Comparison of ENCODE assay signal across 13 mouse cellular contexts in genomic region chr11:35955572-35955971, GRCm38 (mm10). TPM values are rescaled to one million over a fixed set of nuclear protein-coding genes. Genes with fewer than 3 reads are reported as not detected.
DNase-seq lines count a peak whose midpoint lies in the region; ATAC-seq lines count a peak whose summit lies in the region.
"Had no signal": no experiment of that assay in that cellular context is flagged by ENCODE, and none has a peak within 500 bp of the region (broad histone marks: within the 10 kb centered on the region; RNA-seq: fewer than 3 reads in every experiment).

No protein-coding gene starts in this region.

- DNase-seq in ovary, postnatal 14 days (ENCODE audit: low spot score): peak; percentile 17
- DNase-seq in ovary, postnatal 10 days (ENCODE audit: low spot score): no peak
- peak; percentile 60 for DNase-seq in intestine, embryonic 14.5 days (ENCODE audit: low spot score)
- peak; percentile 78 for DNase-seq in kidney, postnatal 14 days
- DNase-seq in urinary bladder, postnatal 25 days (ENCODE audit: low spot score): peak; percentile 54
- DNase-seq in cerebellum, adult 11 months: no peak
- no peak for DNase-seq in heart, postnatal 4 days
- DNase-seq: forebrain, postnatal 0 days; heart, adult 18-20 months; spleen, adult 18-20 months had no signal

- H3K9me3 ChIP-seq in intestine, embryonic 14.5 days (ENCODE audit: control insufficient read depth, low read length): no peaks in the 10 kb centered on the region
- H3K9me3 ChIP-seq: liver, embryonic 12.5 days; midbrain, embryonic 13.5 days; neural tube, embryonic 15.5 days had no signal

- H3K36me3 ChIP-seq in intestine, embryonic 14.5 days (ENCODE audit: control insufficient read depth, insufficient read depth, low read length): no peaks in the 10 kb centered on the region
- H3K36me3 ChIP-seq: liver, embryonic 12.5 days; midbrain, embryonic 13.5 days; neural tube, embryonic 15.5 days had no signal

- no peak overlapping the region for H3K4me2 ChIP-seq in intestine, embryonic 14.5 days (ENCODE audit: low read length)
- H3K4me2 ChIP-seq: liver, embryonic 12.5 days; midbrain, embryonic 13.5 days; neural tube, embryonic 15.5 days had no signal

- H3K9ac ChIP-seq in intestine, embryonic 14.5 days (ENCODE audit: low read length): no peak overlapping the region
- H3K9ac ChIP-seq: forebrain, postnatal 0 days; liver, embryonic 12.5 days; midbrain, embryonic 13.5 days; neural tube, embryonic 15.5 days had no signal

- H3K4me3 ChIP-seq in intestine, embryonic 14.5 days (ENCODE audit: low read depth, low read length): no peak overlapping the region
- H3K4me3 ChIP-seq: liver, embryonic 12.5 days; midbrain, embryonic 13.5 days; neural tube, embryonic 15.5 days had no signal

- no peak overlapping the region for H3K27ac ChIP-seq in intestine, embryonic 14.5 days (ENCODE audit: low read depth)
- H3K27ac ChIP-seq: liver, embryonic 12.5 days; midbrain, embryonic 13.5 days; neural tube, embryonic 15.5 days had no signal

- peak; percentile 58; the same call in 1 of the 2 replicates for ATAC-seq in intestine, embryonic 14.5 days (replicated peaks; ENCODE audit: low FRiP score, low TSS enrichment, low read depth)
- ATAC-seq: forebrain, postnatal 0 days; liver, embryonic 12.5 days; midbrain, embryonic 13.5 days had no signal

- 27% methylated on average over 3 of the region's 3 CpGs for WGBS in intestine, embryonic 14.5 days

- H3K4me1 ChIP-seq in intestine, embryonic 14.5 days (replicated peaks; ENCODE audit: control insufficient read depth, insufficient read depth, low read length): peaks cover 9% of the 10 kb centered on the region; the same call in 1 of the 2 replicates

- H3K27me3 ChIP-seq in intestine, embryonic 14.5 days (replicated peaks; ENCODE audit: control insufficient read depth, insufficient read depth, low read length): no peaks in the 10 kb centered on the region
- H3K27me3 ChIP-seq: liver, embryonic 12.5 days; midbrain, embryonic 13.5 days; neural tube, embryonic 15.5 days had no signal

RNA-seq across cellular contexts. Expression of gene Wwc1, which starts 24.8 kb away (rescaled TPM):
- polyA plus RNA-seq in intestine, embryonic 14.5 days (2014; fragmentation: Nextera tagmentation; extraction: Ambion mirVana): 9.3 and 12.4 TPM in 2 replicates
- 1 to 10 TPM; 3.5 to 5.0 TPM for total RNA-seq in heart, postnatal 4 days (2021)

Comparison
In these comparisons a context has a peak if more than half of its experiments do, and no peak if none do; other contexts are left out.
1. DNase-seq: peak in ovary, postnatal 14 days (single experiment), intestine, embryonic 14.5 days (single experiment), kidney, postnatal 14 days (single experiment) and urinary bladder, postnatal 25 days (single experiment); none in ovary, postnatal 10 days (single experiment), cerebellum, adult 11 months (single experiment) and heart, postnatal 4 days (single experiment).